Mouse (Mus musculus): ENCODE measurements around the gene Sh2d7. TPM values are rescaled to one million over a fixed set of nuclear protein-coding genes. Genes with fewer than 3 reads are reported as not detected.

Gene Sh2d7
- not detected for total RNA-seq (2023)

DNA sequence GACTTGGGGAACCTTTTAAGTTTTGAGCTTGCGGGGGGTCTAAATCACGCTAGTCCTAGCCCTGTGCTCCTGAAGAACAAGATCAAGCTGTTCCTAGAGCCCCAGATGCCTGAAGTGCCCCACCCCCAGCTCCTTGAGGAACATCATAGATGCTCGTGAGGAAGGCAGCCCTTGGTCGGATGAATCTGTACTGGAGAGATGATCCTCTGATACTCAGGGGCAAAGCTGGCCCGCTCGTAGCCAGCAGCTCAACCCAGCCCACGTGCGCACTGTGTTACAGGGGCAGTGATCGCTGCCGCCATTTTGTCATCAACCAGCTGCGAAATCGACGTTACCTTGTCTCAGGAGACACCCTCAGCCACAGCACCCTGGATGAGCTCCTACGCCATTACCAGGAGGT is at the start of gene Sh2d7:
Sh2d7 (plus strand) TSS at position 301 of the 400 bp plus-strand sequence.

GRCm38 (mm10) chr9:54501453-54502110 is 37.2 kb upstream of the Sh2d7 start, which contains the start of gene Dmxl2:
TSS of gene Dmxl2 (minus strand) at chr9:54501626.

GRCm38 (mm10) chr9:54559771-54560471 is 21.1 kb downstream of the Sh2d7 start, which contains the start of gene Cib2:
TSS of gene Cib2 (minus strand) at chr9:54560218.

DNA sequence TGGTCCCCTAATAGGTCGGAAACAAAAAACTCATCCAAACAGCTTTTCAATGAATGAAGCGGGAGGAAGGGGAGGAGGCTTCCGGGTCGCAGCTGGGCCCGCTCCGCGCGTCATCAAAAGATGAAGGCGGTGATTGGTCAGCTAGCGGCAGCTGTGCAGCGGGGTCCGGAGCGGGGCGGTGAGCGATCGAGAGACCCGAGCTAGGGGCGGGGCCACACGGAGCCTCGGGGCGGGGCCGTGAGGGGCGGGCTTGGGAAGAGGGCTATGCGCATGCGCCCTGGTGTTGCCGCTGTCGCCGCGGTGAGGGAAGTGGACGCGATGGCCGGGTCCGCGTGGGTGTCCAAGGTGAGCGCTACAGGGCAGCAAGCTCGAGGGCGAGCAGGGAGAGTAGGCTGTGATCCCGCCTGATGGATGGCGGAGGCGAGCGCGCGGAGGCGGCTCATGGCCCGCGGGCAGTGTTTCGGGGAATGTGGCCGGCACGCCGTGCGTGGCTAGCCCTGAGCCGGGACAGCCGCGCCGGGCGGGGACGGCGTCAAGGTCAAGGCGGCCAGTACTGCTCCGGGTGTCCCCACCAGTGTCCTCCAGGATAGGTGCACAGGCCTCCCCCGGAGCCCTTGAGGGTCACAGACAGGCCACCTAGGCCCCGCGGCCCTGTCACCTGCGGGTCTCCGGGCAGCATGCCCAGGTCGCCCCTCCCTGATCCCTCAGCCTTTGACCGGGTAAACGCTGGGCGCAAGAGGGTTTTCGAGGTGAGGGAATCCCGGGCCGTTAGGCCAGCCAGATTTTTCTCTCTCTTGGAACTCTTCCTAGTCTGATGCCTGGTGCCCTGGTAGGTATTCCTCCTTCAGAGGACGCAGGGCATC is 47.6 kb downstream of the Sh2d7 start, which contains the start of gene Idh3a:
Idh3a (plus strand) TSS at position 136 of the 863 bp plus-strand sequence.

Other genes with a start within 250 kb of the Sh2d7 start
- 0.56 TPM for gene Dmxl2, start 37.4 kb upstream of the Sh2d7 start, total RNA-seq (2023)
- gene Cib2, start 21.2 kb downstream of the Sh2d7 start, total RNA-seq (2023), result not detected
- gene Idh3a, start 47.4 kb downstream of the Sh2d7 start, total RNA-seq (2023), result 41.4 TPM
- gene Acsbg1, start 122.9 kb downstream of the Sh2d7 start, total RNA-seq (2023), result 9.2 TPM
- 15.8 TPM for gene Dnaja4, start 159.9 kb downstream of the Sh2d7 start, total RNA-seq (2023)
- 46.5 TPM for gene Wdr61, start 195.5 kb downstream of the Sh2d7 start, total RNA-seq (2023)
- gene Crabp1, start 225.8 kb downstream of the Sh2d7 start, total RNA-seq (2023), result not detected